Mouse (Mus musculus): Measurements from ENCODE around the gene Btbd35f23. TPM values are rescaled to one million over a fixed set of nuclear protein-coding genes. Genes with fewer than 3 reads are reported as not detected.
"Not testable (repeated sequence)": the region's sequence is repeated elsewhere in the genome, so short reads cannot be mapped to it uniquely, and the experiment has no call there.

The Btbd35f23 gene
- polyA plus RNA-seq (2015; fragmentation: Nextera tagmentation; extraction: Ambion mirVana), result not detected in 2 replicates

DNA sequence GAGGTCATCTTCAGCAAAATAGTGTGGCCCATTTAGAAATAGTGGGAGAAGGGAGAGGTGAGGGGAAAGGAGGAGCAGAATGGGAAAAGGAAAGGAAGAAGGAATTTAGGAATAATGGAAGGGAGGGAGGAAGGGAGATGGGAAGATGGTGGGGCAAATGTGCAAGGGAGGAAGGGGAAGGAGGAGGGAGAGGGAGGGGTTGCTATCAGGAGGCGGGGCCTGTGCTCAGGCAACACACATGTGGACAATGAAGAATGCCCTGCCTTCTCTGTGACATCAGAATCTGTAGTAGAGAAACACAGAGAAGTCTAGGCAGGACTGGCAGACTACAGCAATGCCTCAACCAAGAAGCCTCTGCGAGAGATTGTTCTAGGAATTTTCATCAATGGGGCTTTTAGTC is at the start of gene Btbd35f23:
Gene Btbd35f23 (plus strand): TSS at position 301 of the 400 bp plus-strand sequence.
- not testable (repeated sequence) for H3K27ac ChIP-seq (ENCODE audit: low read length); H3K27me3 ChIP-seq (replicated peaks; ENCODE audit: control insufficient read depth, insufficient read depth, low read length); H3K4me1 ChIP-seq (replicated peaks; ENCODE audit: control insufficient read depth, insufficient read depth, low read length); H3K4me3 ChIP-seq (replicated peaks; ENCODE audit: low read length); ATAC-seq; H3K9ac ChIP-seq (replicated peaks; ENCODE audit: low read depth, low read length); H3K4me2 ChIP-seq (ENCODE audit: low read length); H3K9me3 ChIP-seq (ENCODE audit: control insufficient read depth, low read length); H3K36me3 ChIP-seq (ENCODE audit: control insufficient read depth, insufficient read depth)
- 78% methylated on average over 1 of the region's 2 CpGs for WGBS

Other genes starting within 250 kb of the Btbd35f23 start
- not detected in 2 replicates for gene Btbd35f24, start 119.0 kb downstream of the Btbd35f23 start, polyA plus RNA-seq (2015; fragmentation: Nextera tagmentation; extraction: Ambion mirVana)